Mouse (Mus musculus) cerebellum, adult 2 months (tissue): ENCODE measurements at regions not wholly inside any gene's neighbourhood (a gene's known extent, or its start where the extent isn't known, plus 50 kb on each side); places are given as distances from the start of the nearest gene placed in this dataset.

Experiments used
- DNase-seq, 2 experiments: peaks; one replicate each; pipeline ENCODE4 v3.0.0; 2021
- H3K27ac ChIP-seq: fragments of 200-500 bp; 2 replicates; pipeline ENCODE4 v1.5.1; 2012; ENCODE audit warnings: low read length, control low read depth, inconsistent platforms; ENCODE audit not compliant: insufficient read depth
- H3K27me3 ChIP-seq: fragments of 200-500 bp; 2 replicates; pipeline ENCODE4 v1.6.1; 2012; ENCODE audit warnings: inconsistent platforms, mild to moderate bottlenecking, low read length, moderate library complexity; ENCODE audit not compliant: control insufficient read depth, insufficient read depth
- H3K4me1 ChIP-seq: fragments of 200-500 bp; 2 replicates; pipeline ENCODE4 v1.6.1; 2011; ENCODE audit warnings: low read length; ENCODE audit not compliant: control insufficient read depth, insufficient read depth
- H3K4me3 ChIP-seq: fragments of 200-500 bp; replicated peaks from 2 replicates; pipeline ENCODE3; 2011; ENCODE audit warnings: mild to moderate bottlenecking, low read depth, low read length, control low read depth; ENCODE audit not compliant: insufficient read depth
- CTCF ChIP-seq: fragments of 200-500 bp; IDR thresholded peaks from 2 replicates; pipeline ENCODE4 v1.5.1; 2011; ENCODE audit warnings: low read depth, mild to moderate bottlenecking, control low read depth, low read length, moderate library complexity, borderline replicate concordance; ENCODE audit not compliant: insufficient read depth
- POLR2A ChIP-seq: fragments of 200-500 bp; IDR thresholded peaks from 2 replicates; pipeline ENCODE4 v1.6.1; 2011; ENCODE audit warnings: low read length, control low read depth, borderline replicate concordance; ENCODE audit not compliant: insufficient read depth
- WGBS: fragments of 180-500 bp; shearing (Covaris S2); methylation state at CpG from one replicate; pipeline ENCODE4 v1.1.7; 2018; 5-methylcytosine and 5-hydroxymethylcytosine counted together

DNA sequence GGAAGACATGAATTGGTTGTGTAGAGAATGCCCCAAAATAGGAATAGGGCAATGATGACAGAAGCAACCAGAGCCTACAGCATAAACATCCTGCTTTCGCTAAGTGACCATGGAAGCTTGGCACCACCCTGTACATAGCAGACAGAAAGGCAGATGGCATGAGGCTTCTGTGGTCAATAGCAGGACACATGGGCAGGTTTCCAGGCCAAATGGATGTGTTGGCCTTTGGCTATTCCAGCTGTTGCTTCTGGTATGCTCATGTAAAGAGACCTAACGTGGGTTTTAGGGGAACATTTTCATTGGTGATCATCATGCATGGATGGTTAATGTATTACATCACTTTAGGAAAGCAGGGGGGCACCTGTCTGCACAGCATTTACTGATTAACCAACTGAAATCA, 456.2 kb downstream of the Dmrt2 start:
- DNase-seq: no peak
- no peak for TF ChIP-seq CTCF
- Histone ChIP-seq H3K4me3 (no peak overlapping the region), H3K27me3 (no peaks in the 10 kb centered on the region), H3K4me1 (no peaks in the 10 kb centered on the region; the same call in 1 of the 2 replicates), H3K27ac (no peak overlapping the region)
- WGBS: 17% methylated on average over 2 of the region's 2 CpGs

DNA sequence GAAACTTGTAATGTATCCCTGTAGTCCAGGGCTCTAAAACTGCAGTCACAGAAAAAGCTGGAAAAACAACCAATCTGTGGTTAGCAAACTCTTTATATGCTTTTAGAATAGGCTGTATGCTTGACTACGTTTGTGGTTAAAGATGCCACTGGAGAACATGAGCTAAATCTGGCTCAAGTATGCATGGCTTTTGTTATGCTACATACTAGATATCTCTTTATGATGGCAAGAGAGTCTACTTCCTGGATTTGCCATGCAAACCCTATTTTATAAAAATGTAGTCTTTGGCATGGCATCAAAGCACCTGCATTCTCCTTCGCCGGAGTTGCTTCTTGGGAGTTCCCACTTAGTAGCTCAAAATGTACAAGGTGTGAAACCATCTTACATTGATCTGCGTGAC, 462.2 kb downstream of the Dmrt2 start:
- 88% methylated on average over 4 of the region's 4 CpGs for WGBS
- H3K4me1 ChIP-seq: no peaks in the 10 kb centered on the region
- no peak overlapping the region for H3K4me3 ChIP-seq
- DNase-seq: no peak
- no peak overlapping the region for H3K27ac ChIP-seq
- H3K27me3 ChIP-seq: no peaks in the 10 kb centered on the region
- TF ChIP-seq POLR2A (no peak), CTCF (no peak)

DNA sequence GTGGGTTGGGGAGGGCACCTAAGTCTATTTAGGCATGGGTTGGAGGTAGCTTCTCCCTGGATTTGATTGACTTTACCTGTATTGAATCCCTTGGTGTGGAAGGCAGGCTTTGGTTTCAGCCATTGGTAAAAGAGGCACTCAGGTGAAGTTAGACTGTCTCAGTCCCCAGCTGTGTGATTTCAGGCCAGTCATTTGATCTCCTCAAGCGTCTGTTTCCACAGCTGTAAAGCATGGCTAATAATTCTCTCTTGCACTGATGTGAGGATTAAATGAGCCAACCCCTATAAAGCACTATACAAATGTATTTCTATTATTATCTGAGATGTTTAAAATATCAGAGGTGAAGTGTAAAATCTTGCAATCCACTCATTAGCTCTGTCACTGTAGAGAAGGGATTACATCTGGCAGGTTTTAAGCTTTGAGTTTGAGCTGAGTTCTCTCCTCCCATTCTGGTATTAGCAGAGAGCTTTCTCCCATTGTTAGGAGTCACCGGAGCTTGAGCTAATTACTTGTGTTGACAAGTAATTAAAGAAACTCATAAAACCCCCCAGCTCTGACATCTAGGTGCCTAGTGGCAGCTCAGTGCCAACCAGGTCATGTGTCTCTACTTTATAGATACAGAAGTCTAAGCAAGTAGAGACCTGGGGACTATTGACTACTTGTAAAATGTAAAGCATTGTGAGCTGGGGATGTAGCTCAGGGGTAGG, 463.3 kb downstream of the Dmrt2 start:
- Histone ChIP-seq H3K4me1 (no peaks in the 10 kb centered on the region), H3K4me3 (no peak overlapping the region), H3K27me3 (no peaks in the 10 kb centered on the region; the same call in 1 of the 2 replicates), H3K27ac (no peak overlapping the region)
- WGBS: 46% methylated on average over 2 of the region's 2 CpGs
- DNase-seq: no peak
- TF ChIP-seq CTCF (no peak), POLR2A (no peak)

DNA sequence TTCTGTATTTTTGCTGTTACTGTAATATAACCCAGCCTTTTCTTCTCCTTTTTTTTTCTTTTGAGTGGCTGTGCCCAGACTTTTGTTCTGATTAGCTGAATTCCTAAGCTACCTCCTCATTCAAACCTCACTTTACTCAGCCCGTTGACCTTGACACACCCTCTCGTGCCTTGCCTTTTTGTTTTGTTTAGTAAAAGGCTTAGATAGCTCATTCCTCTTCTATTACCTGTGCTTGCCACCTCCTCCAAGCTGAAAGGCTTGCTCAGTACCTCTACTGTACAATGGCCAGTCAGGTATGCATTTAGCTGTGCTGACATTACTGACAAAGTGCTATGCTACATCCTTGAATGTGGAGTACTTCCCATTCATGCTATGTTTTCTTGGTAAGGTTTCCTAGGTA, 464.2 kb upstream of the Smarca2 start:
- Histone ChIP-seq H3K4me3 (no peak overlapping the region), H3K27ac (no peak overlapping the region), H3K4me1 (no peaks in the 10 kb centered on the region), H3K27me3 (no peaks in the 10 kb centered on the region; the same call in 1 of the 2 replicates)
- WGBS: 89% methylated on average over 2 of the region's 2 CpGs
- no peak for DNase-seq
- TF ChIP-seq CTCF: no peak
- no peak for TF ChIP-seq POLR2A

DNA sequence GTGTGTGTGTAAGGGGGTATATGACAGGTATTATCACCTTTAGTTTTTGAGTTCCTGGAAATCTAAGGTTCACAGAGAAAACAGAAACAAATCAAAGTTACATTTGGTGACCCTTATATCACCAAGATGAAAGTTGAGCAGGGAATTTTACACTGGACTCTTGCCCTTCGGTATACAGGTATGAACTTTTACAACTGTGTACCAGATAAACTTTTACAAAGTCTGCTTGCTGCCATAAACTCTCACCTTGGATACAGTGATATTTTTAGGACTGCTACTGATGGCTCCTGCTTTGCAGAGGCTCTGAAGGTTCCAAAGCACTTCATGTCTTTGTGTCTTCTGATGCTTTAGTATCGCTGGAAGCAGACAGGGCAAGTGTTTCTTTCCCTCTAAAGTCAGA, 461.3 kb upstream of the Smarca2 start:
- 94% methylated on average over 2 of the region's 2 CpGs for WGBS
- no peaks in the 10 kb centered on the region; the same call in 1 of the 2 replicates for H3K27me3 ChIP-seq
- no peaks in the 10 kb centered on the region for H3K4me1 ChIP-seq
- no peak overlapping the region for H3K27ac ChIP-seq
- no peak for DNase-seq
- no peak overlapping the region for H3K4me3 ChIP-seq
- TF ChIP-seq CTCF (no peak), POLR2A (no peak)

DNA sequence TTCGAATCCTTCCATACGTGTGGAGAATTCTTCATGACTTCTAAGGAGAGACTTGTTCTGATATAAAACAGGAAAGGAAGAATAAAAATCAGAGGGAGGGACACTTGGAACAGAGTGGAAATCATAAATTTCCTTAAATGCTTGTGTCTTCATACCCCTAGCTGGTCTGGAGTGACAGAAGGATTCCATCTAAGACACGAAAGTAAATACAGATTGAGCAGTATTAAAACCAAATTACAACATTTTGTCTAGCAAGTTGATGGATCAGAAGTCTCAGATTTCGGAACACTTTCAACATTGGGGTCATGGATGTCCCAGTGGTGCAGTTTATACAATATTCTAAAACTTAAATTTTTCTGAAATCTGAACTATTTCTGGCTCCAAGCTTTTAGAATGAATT, 453.6 kb upstream of the Smarca2 start:
- H3K4me1 ChIP-seq: no peaks in the 10 kb centered on the region
- no peak for DNase-seq
- WGBS: 82% methylated on average over 4 of the region's 4 CpGs
- TF ChIP-seq POLR2A: no peak
- no peak for TF ChIP-seq CTCF
- H3K27me3 ChIP-seq: no peaks in the 10 kb centered on the region
- H3K27ac ChIP-seq: no peak overlapping the region
- no peak overlapping the region for H3K4me3 ChIP-seq

DNA sequence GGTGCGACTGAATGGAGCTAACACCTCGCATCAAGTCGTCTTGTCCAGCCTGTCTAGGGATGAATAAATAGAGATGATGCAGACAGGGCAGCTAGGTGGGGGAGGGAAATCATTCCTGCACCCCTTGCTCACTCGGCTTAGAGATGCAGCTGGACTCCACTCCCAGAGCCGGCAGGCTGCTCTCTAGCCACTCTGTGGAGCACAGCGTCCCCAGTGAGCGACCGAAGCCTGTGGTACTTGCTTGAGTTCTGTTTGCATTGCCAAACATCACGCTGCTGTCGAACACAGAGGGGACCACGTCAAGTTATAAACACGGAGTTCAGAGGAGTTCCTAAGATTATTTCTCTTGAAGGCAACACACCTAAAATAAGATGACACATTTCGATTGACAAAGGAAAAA, 439.9 kb upstream of the Smarca2 start:
- no peak overlapping the region for H3K27ac ChIP-seq
- H3K4me1 ChIP-seq: no peaks in the 10 kb centered on the region
- DNase-seq: no peak
- H3K27me3 ChIP-seq: no peaks in the 10 kb centered on the region
- WGBS: 47% methylated on average over 13 of the region's 13 CpGs
- TF ChIP-seq CTCF (no peak), POLR2A (no peak)
- H3K4me3 ChIP-seq: no peak overlapping the region

DNA sequence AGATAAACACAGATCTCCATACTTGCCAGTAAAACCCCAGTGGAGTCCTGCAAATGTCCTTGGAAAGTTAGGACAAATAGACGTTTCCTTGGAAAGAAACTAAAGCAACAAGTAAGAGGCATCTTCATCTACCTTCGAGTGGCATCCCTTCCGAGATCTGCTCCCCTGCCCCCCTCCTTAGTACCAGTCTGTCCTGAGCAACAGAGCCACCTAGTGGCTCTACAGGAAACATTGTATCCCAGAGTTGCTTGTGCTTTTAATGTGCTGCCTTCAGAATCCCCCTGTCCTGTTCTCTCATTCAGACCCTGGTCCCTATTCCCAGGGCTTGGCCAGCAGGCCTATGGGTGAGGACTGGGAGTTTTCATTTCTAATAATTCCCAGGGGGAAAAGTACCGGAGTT, 423.1 kb upstream of the Smarca2 start:
- DNase-seq: no peak
- TF ChIP-seq CTCF (peak; percentile 27; the same call in 1 of the 2 replicates), POLR2A (no peak)
- H3K4me1 ChIP-seq: no peaks in the 10 kb centered on the region
- H3K27ac ChIP-seq: no peak overlapping the region
- no peaks in the 10 kb centered on the region for H3K27me3 ChIP-seq
- H3K4me3 ChIP-seq: no peak overlapping the region
- 25% methylated on average over 4 of the region's 4 CpGs for WGBS
